20 mouse cellular contexts compared by ENCODE assay signal in the genomic region with DNA sequence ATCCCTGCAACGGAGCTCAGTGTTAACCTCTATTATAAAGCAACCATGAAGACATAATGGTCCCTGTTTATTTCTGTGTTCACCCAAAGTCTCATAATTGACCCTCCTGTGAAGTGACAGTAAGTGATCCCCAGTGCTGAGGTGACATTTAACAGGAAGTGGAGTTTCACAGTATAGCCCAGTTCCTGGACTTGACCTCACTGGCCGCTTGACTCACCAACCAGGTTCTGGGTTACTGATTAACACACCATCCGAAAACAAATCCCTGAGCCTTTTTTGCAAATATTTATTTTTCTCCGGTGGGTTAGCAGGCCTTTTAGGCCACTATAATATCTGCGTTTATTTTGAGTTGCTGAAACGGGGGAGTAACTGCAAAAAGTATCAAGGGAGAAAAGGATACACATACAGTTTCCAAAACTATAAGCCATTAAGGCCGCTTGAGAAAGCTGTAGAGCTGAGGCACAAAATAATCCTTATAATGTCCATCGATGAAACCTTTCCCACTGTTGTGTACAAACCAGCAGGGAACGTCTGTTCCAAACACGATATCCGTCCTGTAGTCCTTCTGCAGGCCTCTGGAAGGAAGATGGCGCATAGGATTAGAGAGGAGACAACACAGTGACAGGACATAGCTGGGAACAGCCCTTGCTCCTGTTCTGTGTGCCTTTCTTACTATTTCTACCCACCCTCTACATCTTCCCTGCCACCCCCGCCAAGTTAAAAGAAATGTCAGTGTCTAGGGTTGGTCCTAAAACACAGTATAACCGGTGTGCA. TPM values are rescaled to one million over a fixed set of nuclear protein-coding genes. Genes with fewer than 3 reads are reported as not detected.
DNase-seq lines count a peak whose midpoint lies in the region; ATAC-seq and TF ChIP-seq lines count a peak whose summit lies in the region.
"Had no signal": no experiment of that assay in that cellular context is flagged by ENCODE, and none has a peak within 500 bp of the region (broad histone marks: within the 10 kb centered on the region; RNA-seq: fewer than 3 reads in every experiment).

No protein-coding gene starts in this region.

- TF ChIP-seq POLR2A in liver, adult 2 months (IDR thresholded peaks at IDR 0.05; ENCODE audit: extremely low read depth, insufficient read depth, low read length): no peak

- no peak overlapping the region for H3K4me2 ChIP-seq in liver, embryonic 11.5 days
- H3K4me2 ChIP-seq in liver, embryonic 16.5 days (ENCODE audit: low read depth, low read length): no peak overlapping the region
- H3K4me2 ChIP-seq: forebrain, embryonic 12.5 days; limb, embryonic 15.5 days had no signal

- no peaks in the 10 kb centered on the region for H3K27me3 ChIP-seq in liver, adult 2 months (ENCODE audit: control insufficient read depth, insufficient read depth, low read length)
- no peaks in the 10 kb centered on the region for H3K27me3 ChIP-seq in liver, embryonic 11.5 days (replicated peaks; ENCODE audit: control insufficient read depth, insufficient read depth, low read length)
- H3K27me3 ChIP-seq in liver, embryonic 16.5 days (ENCODE audit: control insufficient read depth, insufficient read depth, low read depth, low read length): no peaks in the 10 kb centered on the region
- H3K27me3 ChIP-seq: forebrain, embryonic 12.5 days; limb, embryonic 15.5 days had no signal

- H3K9me3 ChIP-seq in liver, embryonic 11.5 days (ENCODE audit: control insufficient read depth, low read length): no peaks in the 10 kb centered on the region
- no peaks in the 10 kb centered on the region for H3K9me3 ChIP-seq in liver, embryonic 16.5 days (replicated peaks; ENCODE audit: control insufficient read depth, low read length)
- H3K9me3 ChIP-seq: forebrain, embryonic 12.5 days; limb, embryonic 15.5 days had no signal

- H3K4me1 ChIP-seq in liver, adult 2 months (ENCODE audit: control insufficient read depth, insufficient read depth, low read length): peaks cover 23% of the 10 kb centered on the region
- no peaks in the 10 kb centered on the region; the same call in 1 of the 2 replicates for H3K4me1 ChIP-seq in liver, embryonic 11.5 days (replicated peaks; ENCODE audit: control insufficient read depth, insufficient read depth, low read length)
- no peaks in the 10 kb centered on the region; the same call in 1 of the 2 replicates for H3K4me1 ChIP-seq in liver, embryonic 16.5 days (ENCODE audit: control insufficient read depth, low read depth, low read length)
- H3K4me1 ChIP-seq: forebrain, embryonic 12.5 days; limb, embryonic 15.5 days had no signal

- no peaks in the 10 kb centered on the region for H3K79me2 ChIP-seq in liver, adult 2 months (ENCODE audit: control insufficient read depth, insufficient read depth, low read length)

- H3K36me3 ChIP-seq in liver, adult 2 months (ENCODE audit: control insufficient read depth, insufficient read depth, low read length): peaks cover 72% of the 10 kb centered on the region
- peaks cover 20% of the 10 kb centered on the region for H3K36me3 ChIP-seq in liver, embryonic 11.5 days (ENCODE audit: control insufficient read depth, insufficient read depth, low read length)
- H3K36me3 ChIP-seq in liver, embryonic 16.5 days (ENCODE audit: control insufficient read depth, insufficient read depth): peaks cover 25% of the 10 kb centered on the region

- no peak for TF ChIP-seq CTCF in liver, adult 2 months (IDR thresholded peaks at IDR 0.05; ENCODE audit: low read depth, low read length)

- peak; percentile 92 for DNase-seq in liver, adult 2 months (ENCODE audit: extremely low read depth, low read depth, low spot score)
- DNase-seq in liver: no peak
- no peak for DNase-seq in liver, embryonic 11.5 days (ENCODE audit: low spot score)
- DNase-seq in yolk sac, embryonic 10.5 days (ENCODE audit: low spot score): peak; percentile 65
- no peak for DNase-seq in adrenal gland, postnatal 10 days
- no peak for DNase-seq in right cerebral cortex, adult 2 months (ENCODE audit: low spot score in 2 of 2)
- DNase-seq: adrenal gland, postnatal 14 days; cerebellum, adult 9-11 months; heart, adult 18-20 months; heart, postnatal 4 days; kidney, postnatal 10 days; lung, postnatal 14 days; retina, postnatal 1 day; thymus, adult 2 months had no signal

- ATAC-seq in liver, embryonic 11.5 days (replicated peaks; ENCODE audit: low FRiP score): peak; percentile 48; the same call in 1 of the 2 replicates
- ATAC-seq in liver, embryonic 16.5 days (ENCODE audit: low read depth): peak; percentile 80
- ATAC-seq: hindbrain, postnatal 0 days had no signal

- H3K27ac ChIP-seq in liver, adult 2 months (replicated peaks; ENCODE audit: insufficient read depth, low read depth, low read length): peak overlapping the region; percentile 67
- peak overlapping the region; percentile 43 for H3K27ac ChIP-seq in liver, embryonic 11.5 days (ENCODE audit: low read depth, low read length)
- H3K27ac ChIP-seq in liver, embryonic 16.5 days (ENCODE audit: low read length): peak overlapping the region; percentile 15
- H3K27ac ChIP-seq: forebrain, embryonic 12.5 days; hindbrain, postnatal 0 days; layer of hippocampus, adult 2 months; limb, embryonic 15.5 days had no signal

- H3K9ac ChIP-seq in liver, adult 2 months (ENCODE audit: low read depth, low read length): no peak overlapping the region
- H3K9ac ChIP-seq in liver, embryonic 11.5 days (ENCODE audit: low read depth, low read length): no peak overlapping the region
- no peak overlapping the region for H3K9ac ChIP-seq in liver, embryonic 16.5 days (ENCODE audit: low read depth, low read length)
- H3K9ac ChIP-seq: forebrain, embryonic 12.5 days; limb, embryonic 15.5 days had no signal

- 23% methylated on average over 14 of the region's 14 CpGs for WGBS in liver, adult 2 months
- 76% methylated on average over 14 of the region's 14 CpGs for WGBS in liver, embryonic 11.5 days
- WGBS in liver, embryonic 16.5 days (ENCODE audit: insufficient replicate concordance): 69% methylated on average over 14 of the region's 14 CpGs

- H3K4me3 ChIP-seq in liver, adult 2 months (ENCODE audit: insufficient read depth, low read depth, low read length): no peak overlapping the region
- no peak overlapping the region for H3K4me3 ChIP-seq in liver, embryonic 11.5 days (ENCODE audit: low read depth, low read length)
- no peak overlapping the region for H3K4me3 ChIP-seq in liver, embryonic 16.5 days (ENCODE audit: low read depth, low read length)
- H3K4me3 ChIP-seq: forebrain, embryonic 12.5 days; layer of hippocampus, adult 2 months; limb, embryonic 15.5 days had no signal

RNA-seq across cellular contexts. Expression of gene Kin, which starts 14.1 kb away (rescaled TPM):
- 5.2 and 7.7 TPM in 2 replicates for total RNA-seq in liver, adult 2 months (2014; rRNA removed)
- 1.3 and 1.9 TPM in 2 replicates for polyA plus RNA-seq in liver, adult 2 months (2012; rRNA removed)
- 35.3 and 37.9 TPM in 2 replicates for polyA plus RNA-seq in liver, embryonic 11.5 days (2014; fragmentation: Nextera tagmentation; extraction: Ambion mirVana)
- 13.5 and 13.8 TPM in 2 replicates for polyA plus RNA-seq in liver, embryonic 16.5 days (2015; fragmentation: Nextera tagmentation; extraction: Ambion mirVana)
- total RNA-seq in adrenal gland, postnatal 10 days (2021): 10 to 100 TPM; 16.5 to 20.0 TPM

RNA-seq across cellular contexts. Expression of gene Atp5c1, which starts 14.2 kb away (rescaled TPM):
- total RNA-seq in liver, adult 2 months (2014; rRNA removed): 559 and 593 TPM in 2 replicates
- polyA plus RNA-seq in liver, adult 2 months (2012; rRNA removed): 314 and 324 TPM in 2 replicates
- polyA plus RNA-seq in liver, embryonic 11.5 days (2014; fragmentation: Nextera tagmentation; extraction: Ambion mirVana): 585 and 612 TPM in 2 replicates
- polyA plus RNA-seq in liver, embryonic 16.5 days (2015; fragmentation: Nextera tagmentation; extraction: Ambion mirVana): 297 and 315 TPM in 2 replicates
- 100 to 1,000 TPM; 597 to 695 TPM for total RNA-seq in adrenal gland, postnatal 10 days (2021)

RNA-seq across cellular contexts. Expression of gene Itih2, which starts 36.7 kb away (rescaled TPM):
- total RNA-seq in liver, adult 2 months (2014; rRNA removed): 677 and 1,125 TPM in 2 replicates
- polyA plus RNA-seq in liver, adult 2 months (2012; rRNA removed): 409 and 422 TPM in 2 replicates
- polyA plus RNA-seq in liver, embryonic 11.5 days (2014; fragmentation: Nextera tagmentation; extraction: Ambion mirVana): 259 and 294 TPM in 2 replicates
- polyA plus RNA-seq in liver, embryonic 16.5 days (2015; fragmentation: Nextera tagmentation; extraction: Ambion mirVana): 405 and 429 TPM in 2 replicates
- total RNA-seq in adrenal gland, postnatal 10 days (2021): 100 to 1,000 TPM; 190 to 443 TPM
- total RNA-seq: megakaryocyte-erythroid progenitor cell, adult 5-6 weeks had no signal

RNA-seq across cellular contexts. Expression of gene Taf3, which starts 46.1 kb away (rescaled TPM):
- total RNA-seq in liver, adult 2 months (2014; rRNA removed): 1.1 and 1.5 TPM in 2 replicates
- 1.6 and 2.6 TPM in 2 replicates for polyA plus RNA-seq in liver, adult 2 months (2012; rRNA removed)
- 14.9 and 18.6 TPM in 2 replicates for polyA plus RNA-seq in liver, embryonic 11.5 days (2014; fragmentation: Nextera tagmentation; extraction: Ambion mirVana)
- 5.7 and 6.1 TPM in 2 replicates for polyA plus RNA-seq in liver, embryonic 16.5 days (2015; fragmentation: Nextera tagmentation; extraction: Ambion mirVana)
- 10 to 100 TPM in 1 of 2 experiments, 1 to 10 TPM in 1; 9.6 to 10.6 TPM for total RNA-seq in adrenal gland, postnatal 10 days (2021)

RNA-seq across cellular contexts. Expression of gene Itih5, which starts 58.9 kb away (rescaled TPM):
- total RNA-seq in liver, adult 2 months (2014; rRNA removed): 7.4 and 7.8 TPM in 2 replicates
- polyA plus RNA-seq in liver, adult 2 months (2012; rRNA removed): 1.9 and 4.6 TPM in 2 replicates
- polyA plus RNA-seq in liver, embryonic 11.5 days (2014; fragmentation: Nextera tagmentation; extraction: Ambion mirVana): 7.7 and 7.8 TPM in 2 replicates
- polyA plus RNA-seq in liver, embryonic 16.5 days (2015; fragmentation: Nextera tagmentation; extraction: Ambion mirVana): 3.2 and 4.0 TPM in 2 replicates
- 10 to 100 TPM; 43.5 to 46.6 TPM for total RNA-seq in adrenal gland, postnatal 10 days (2021)

Comparison
In these comparisons a context has a peak if more than half of its experiments do, and no peak if none do; other contexts are left out.
1. DNase-seq: peak in liver, adult 2 months (single experiment) and yolk sac, embryonic 10.5 days (single experiment); none in liver (single experiment), liver, embryonic 11.5 days (single experiment), adrenal gland, postnatal 10 days (single experiment) and right cerebral cortex, adult 2 months (0 of 2).
2. H3K27ac ChIP-seq: peak in every context shown above with its lines; median percentile 67 in liver, adult 2 months; 43 in liver, embryonic 11.5 days; 15 in liver, embryonic 16.5 days.